Mouse (Mus musculus) cerebellum, postnatal 14 days (tissue): ENCODE measurements around the gene Tnfrsf18.

Experiments
- DNase-seq, 2 experiments: peaks; one replicate each; pipeline ENCODE4 v3.0.0; 2021; ENCODE audit warnings: mixed read lengths in 2 of 2

Tnfrsf18 gene

DNA sequence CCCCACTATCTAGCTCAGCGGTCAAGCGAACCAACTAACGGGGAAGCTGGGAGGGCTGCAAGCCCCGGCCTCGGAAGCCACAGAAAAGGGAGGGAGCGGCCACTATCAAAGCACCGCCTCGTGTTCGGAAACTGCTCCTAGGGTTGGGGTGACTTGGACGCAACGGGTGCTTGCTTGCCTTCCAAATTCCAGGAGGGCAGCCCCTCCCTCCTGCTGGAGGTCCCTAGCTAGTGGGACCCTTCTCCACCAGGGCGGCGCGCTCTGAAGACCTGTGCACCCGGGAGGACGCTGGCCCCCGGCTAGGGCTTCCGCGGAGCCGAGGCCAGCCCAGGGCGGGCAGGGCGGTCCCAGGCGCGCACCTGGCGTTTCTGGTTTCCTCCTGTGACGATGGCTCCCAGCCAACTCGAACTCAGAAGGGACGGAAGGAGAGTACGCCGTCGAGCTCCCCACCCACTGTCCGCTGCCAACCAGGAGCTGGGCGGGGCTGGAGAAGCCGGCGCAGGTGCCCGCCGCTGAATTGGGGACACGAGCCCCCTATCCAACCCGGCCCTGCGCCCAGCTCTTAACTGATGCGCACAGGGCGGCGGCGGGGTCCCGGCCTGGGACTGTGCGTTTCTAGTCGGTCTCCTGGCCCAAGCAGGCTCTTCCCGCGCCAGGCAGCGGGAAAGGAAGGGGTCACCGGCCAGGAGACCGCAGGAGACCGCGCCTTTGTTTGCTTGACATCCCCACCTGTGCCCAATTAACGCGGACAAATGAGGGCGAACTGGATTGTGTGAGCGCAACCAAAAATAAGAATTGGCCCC is 51.7 kb downstream of the Tnfrsf18 start:
- DNase-seq: peak; percentile 61 to 65
